Mouse (Mus musculus) urinary bladder, postnatal 0 days (tissue): ENCODE data around the gene Rpl3l. TPM values are rescaled to one million over a fixed set of nuclear protein-coding genes. Genes with fewer than 3 reads are reported as not detected.

Experiments
- polyA plus RNA-seq: library from polyadenylated mRNA; unstranded; fragments of >200 nt; fragmentation: Nextera tagmentation; extraction: Ambion mirVana; gene quantifications from 2 replicates; pipeline ENCODE4 v1.2.1, GENCODE M21; 2015

Gene Rpl3l
- 0.16 and 0.19 TPM in 2 replicates for polyA plus RNA-seq

DNA sequence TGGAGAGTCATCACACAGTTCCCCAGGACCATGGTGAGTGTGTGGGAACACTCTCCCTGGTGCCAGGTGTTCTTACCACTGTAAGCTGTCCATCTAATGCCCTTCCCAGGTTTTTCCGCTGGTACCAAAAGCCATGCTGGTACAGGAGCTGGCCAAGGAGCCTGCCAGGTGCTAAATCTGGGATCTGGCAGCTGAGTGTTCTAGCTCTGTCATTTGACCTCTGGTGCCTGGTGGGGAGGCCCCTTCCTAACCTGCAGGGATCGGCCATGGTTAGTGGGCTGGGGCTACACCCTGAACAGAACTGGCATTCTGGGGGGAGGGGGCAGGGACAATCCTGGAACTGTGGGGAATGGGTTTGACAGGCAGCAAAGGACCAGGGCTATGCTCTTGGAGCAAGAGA, at the start of gene Rpl3l:
Rpl3l (plus strand) TSS at position 203 of the 400 bp plus-strand sequence.

DNA sequence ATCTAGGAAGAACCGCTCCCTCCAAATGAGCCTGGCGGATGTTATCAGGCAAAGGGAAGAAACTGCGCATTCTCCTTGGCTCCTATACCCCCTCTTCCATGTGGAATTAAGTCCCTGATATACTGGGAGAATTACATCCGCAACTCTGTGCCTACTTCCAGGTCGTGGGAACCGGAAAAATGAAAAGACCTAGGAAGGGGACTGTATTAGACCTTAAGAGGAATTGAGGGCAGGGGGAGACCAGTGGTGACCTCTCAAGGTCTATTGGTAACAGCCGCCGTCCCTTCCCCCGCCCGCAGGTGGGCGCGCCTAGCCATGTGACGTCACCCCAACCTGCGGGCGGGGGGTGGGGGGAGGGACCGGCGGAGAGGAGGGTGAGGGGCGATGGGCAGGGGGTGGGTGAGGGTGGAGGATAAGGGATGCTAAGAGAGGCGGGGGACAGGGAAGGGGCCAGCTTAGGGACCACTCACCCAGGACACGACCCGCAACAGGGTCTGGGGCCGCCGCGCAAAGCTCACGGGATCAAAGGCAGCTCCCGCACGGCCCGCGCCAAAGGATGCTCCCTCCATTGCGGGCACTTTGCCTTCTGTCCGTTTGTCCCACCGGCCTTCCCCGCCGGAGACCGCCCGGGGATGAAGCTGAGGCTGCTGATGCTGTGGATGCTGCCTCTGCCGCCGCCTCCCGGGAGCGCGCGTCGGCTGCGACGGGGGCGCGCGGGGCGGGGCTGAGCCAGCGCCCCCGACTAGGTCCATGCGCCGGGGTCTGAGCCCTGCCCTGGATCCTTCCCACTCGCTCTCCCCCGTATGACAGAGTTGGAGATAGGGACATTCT, 38.2 kb upstream of the Rpl3l start, which contains the start of gene Syngr3:
Syngr3 (minus strand) TSS at position 705 of the 831 bp plus-strand sequence.

DNA sequence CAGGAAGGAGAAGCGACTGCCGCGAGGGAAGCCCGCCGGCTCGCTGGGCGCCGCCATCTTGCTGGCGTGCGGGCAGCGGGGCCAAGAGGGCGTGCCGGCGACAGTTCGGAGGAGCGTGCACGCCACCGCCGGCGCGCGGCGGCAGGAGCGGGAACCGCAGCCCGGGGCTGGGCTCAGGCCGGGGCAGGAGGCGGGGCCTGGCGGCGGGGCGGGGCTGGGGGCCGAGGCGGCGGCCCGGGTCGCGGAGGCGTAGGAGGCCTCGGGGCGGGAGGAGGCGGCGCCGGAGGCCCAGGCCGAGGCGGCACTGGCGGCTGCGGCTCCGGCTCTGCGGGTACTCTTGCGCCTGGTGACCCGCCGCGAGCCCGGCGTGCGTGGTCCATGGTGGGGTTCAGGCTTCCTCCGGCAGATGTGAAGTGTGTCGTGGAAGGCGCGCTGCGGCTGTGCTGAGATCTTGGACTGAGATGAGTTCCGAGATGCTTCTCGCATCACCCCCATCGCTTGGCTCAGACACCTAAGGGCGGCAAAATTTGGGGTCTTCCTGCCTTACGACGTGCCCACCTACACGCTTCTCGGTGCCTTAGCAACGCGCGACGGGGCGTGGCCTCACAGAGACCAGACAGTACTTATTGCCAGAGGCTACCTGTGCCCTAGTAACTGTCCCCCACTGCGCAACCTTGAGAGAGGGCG, 31.5 kb upstream of the Rpl3l start, which contains the start of the genes Gfer and Noxo1:
Gfer (minus strand) TSS at position 146 of the 687 bp plus-strand sequence.
Noxo1 (plus strand) TSS at position 224 of the 687 bp plus-strand sequence.

DNA sequence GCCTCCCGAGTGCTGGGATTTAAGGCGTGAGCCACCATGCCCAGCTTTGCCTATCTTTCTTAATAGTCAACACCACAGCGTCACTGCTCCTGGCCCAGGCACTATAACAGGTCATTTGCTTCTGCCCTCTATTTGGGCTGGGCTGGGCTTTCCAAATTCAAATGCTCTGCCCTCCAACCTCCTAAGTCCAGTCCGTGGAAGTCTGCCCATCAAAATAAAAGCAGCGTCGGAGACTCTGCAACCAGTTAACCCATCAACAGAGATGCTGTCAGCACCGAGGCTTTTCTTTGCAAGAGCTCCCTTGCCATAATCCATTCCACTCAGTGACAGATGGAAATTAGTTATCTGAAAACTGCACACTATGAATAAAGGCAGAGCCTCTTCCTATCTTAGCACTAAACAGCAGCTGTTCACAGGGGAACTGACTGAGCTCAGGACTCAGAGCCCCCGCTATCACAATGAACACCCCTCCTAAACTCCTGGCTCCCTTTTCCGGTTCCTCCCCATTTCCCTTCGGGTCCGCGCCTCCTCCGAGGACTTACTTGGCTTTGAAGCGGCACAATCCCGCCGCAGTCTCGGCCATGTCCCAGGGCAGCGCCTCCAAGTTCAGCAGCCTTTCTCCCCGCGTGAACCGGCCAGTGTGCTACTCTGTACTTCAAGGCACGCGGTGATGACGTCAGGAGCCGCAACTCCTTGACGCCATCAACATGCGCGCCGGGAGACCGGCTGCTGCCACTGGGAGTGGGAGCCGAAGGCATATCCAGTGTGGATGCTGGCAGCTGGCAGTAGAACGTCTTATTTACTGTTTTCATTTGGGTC, 20.4 kb upstream of the Rpl3l start, which contains the start of gene Tbl3:
Tbl3 (minus strand) TSS at position 679 of the 819 bp plus-strand sequence.

DNA sequence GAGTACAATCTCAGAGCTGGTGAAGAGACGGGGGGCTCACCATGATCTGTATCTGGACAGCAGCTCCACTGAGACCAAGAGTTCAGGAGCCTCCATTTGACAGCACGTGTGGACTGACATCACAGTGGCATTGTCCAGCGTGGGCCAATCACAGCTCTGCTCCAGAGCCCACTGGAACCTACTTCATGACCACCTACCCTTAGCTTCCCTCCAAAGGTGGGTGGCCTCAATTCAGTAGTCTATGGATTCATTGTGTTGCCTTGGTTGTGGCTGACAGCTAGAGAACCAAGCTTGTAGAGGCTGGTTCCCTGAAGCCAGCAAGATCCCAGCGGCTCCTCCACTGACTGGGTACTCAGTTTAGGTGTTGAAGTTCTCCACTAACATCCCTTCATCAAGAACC, 9.7 kb upstream of the Rpl3l start, which contains the start of the genes Rnf151 and Rps2:
Rnf151 (minus strand) TSS at position 121 of the 400 bp plus-strand sequence.
Rps2 (plus strand) TSS at position 174 of the 400 bp plus-strand sequence.

DNA sequence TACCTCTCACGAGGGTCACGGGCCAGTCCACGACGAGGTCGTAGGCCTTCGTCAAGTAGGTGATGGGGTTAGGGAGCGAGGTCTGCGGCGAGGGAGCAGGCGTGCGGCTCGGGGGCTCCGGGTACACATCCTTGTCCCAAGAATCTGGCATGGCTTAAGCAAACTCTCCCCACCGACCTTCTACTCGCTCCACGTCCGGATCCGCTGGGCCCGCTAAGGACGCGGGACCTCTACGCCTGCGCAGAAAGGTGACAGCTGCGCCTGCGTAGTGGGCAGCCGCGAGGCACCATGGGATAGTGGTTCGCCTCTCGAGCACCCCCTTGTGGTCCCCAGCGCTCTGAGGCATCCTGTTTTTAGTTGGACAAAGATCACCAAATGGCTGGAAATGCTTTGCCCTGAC, 3.4 kb upstream of the Rpl3l start, which contains the start of gene Ndufb10:
Ndufb10 (minus strand) TSS at position 295 of the 400 bp plus-strand sequence.

DNA sequence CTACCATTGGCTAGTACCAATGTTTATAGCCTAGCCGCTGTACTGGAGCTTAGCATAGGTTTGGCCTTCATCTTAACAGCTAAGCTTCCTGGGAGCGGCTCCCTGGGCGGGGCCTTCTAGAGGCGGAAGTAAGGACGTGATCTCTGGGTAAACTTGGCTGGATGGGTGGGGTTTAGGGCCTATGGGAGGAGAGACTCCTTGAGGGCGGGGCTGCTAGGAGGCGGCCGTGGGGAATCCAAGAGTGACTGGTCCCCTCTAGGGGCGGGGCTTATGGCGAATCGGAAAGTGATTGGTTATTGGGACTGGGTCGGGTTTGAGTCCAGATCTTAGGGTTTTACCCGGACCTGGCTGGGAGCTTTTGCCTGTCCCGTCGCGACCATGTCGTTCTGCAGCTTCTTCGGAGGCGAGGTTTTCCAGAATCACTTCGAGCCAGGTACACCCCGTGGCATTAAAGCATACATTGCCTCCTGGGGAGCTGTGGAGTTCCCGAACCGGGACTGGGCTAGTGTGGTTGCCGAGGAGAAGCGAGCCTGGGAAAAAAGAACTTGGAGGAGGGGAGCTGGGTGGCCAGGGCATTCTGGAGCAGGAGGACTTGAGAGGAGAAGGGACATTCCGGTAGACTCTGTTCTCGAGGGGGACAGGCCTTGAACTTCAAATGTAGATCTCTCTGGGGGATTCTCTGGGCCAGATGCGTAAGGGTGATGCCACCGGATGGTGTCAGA, 8.9 kb downstream of the Rpl3l start, which contains the start of gene Msrb1:
Msrb1 (plus strand) TSS at position 313 of the 722 bp plus-strand sequence.

DNA sequence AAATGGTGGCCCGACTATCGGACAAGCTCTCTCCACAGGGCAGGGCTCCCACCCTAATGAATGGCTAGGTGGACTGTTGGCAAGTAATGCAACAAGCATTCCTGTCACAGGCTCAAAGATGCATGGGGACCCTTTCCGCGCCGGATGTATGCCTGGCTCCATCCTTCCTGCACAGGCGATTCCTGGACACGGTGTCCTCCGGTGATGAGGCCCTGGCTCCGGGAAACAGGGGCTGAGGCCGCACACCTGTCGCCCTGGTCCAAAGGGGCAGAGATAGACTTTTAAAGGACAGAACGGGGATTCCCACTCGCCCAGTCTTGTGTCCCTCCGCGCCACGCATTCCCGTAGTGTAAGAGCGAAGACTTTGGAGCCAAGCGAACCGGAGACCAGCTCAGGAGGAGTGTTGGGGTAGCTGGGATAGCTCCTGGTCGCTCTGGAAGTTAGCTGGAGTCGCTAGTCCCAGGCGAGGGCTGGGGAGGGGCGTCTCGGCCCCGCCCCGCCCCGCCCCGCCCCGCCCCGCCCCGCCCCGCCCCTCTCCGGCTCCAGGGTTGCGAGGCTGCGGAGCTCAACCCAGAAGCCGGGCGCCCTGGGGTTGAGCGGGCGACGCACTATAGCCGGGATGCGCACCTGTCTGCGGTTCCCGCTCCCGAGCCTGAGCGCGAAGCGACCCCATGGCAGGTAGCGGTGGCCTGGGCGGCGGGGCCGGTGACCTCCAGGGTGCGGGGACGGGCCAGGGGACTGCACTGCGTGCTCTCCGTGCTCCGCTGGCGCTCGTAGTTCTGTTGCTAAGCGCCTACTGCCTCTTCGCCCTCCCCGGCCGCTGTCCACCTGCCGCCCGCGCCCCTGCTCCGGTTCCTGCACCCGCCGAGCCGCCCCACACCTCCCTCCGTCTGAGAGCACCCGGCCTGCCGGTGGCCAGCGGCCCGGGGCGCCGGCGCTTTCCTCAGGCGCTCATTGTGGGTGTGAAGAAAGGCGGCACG, 25.1 kb downstream of the Rpl3l start, which contains the start of gene Hs3st6:
Hs3st6 (plus strand) TSS at position 574 of the 980 bp plus-strand sequence.

Other genes with a start within 250 kb of the Rpl3l start
- gene Mlst8, start 248.7 kb upstream of the Rpl3l start, polyA plus RNA-seq = 11.2 and 13.5 TPM in 2 replicates
- gene Caskin1, start 239.2 kb upstream of the Rpl3l start, polyA plus RNA-seq = 0.23 and 0.41 TPM in 2 replicates
- gene Traf7, start 199.9 kb upstream of the Rpl3l start, polyA plus RNA-seq = 50.4 and 54.8 TPM in 2 replicates
- gene Rab26, start 193.6 kb upstream of the Rpl3l start, polyA plus RNA-seq = 2.2 and 2.6 TPM in 2 replicates
- gene Pkd1, start 178.0 kb upstream of the Rpl3l start, polyA plus RNA-seq = 28.6 and 36.5 TPM in 2 replicates
- 216 and 218 TPM in 2 replicates for gene Tsc2, start 95.2 kb upstream of the Rpl3l start, polyA plus RNA-seq
- 9.8 and 11.3 TPM in 2 replicates for gene Nthl1, start 95.1 kb upstream of the Rpl3l start, polyA plus RNA-seq
- 33.6 and 38.2 TPM in 2 replicates for gene Slc9a3r2, start 77.5 kb upstream of the Rpl3l start, polyA plus RNA-seq
- gene Npw, start 69.4 kb upstream of the Rpl3l start, polyA plus RNA-seq = not detected in 2 replicates
- gene Zfp598, start 58.1 kb upstream of the Rpl3l start, polyA plus RNA-seq = 10.0 and 11.2 TPM in 2 replicates
- 0.08 and 0.41 TPM in 2 replicates for gene Syngr3, start 37.9 kb upstream of the Rpl3l start, polyA plus RNA-seq
- 28.0 and 29.7 TPM in 2 replicates for gene Gfer, start 31.7 kb upstream of the Rpl3l start, polyA plus RNA-seq
- 1.4 and 2.0 TPM in 2 replicates for gene Noxo1, start 31.6 kb upstream of the Rpl3l start, polyA plus RNA-seq
- gene Tbl3, start 20.2 kb upstream of the Rpl3l start, polyA plus RNA-seq = 31.4 and 34.7 TPM in 2 replicates
- 0.24 TPM in 1 of 2 replicates, not detected in the other for gene Rnf151, start 9.8 kb upstream of the Rpl3l start, polyA plus RNA-seq
- gene Rps2, start 9.7 kb upstream of the Rpl3l start, polyA plus RNA-seq = 1,136 and 1,298 TPM in 2 replicates
- 218 and 232 TPM in 2 replicates for gene Ndufb10, start 3.3 kb upstream of the Rpl3l start, polyA plus RNA-seq
- 203 and 213 TPM in 2 replicates for gene Msrb1, start 8.8 kb downstream of the Rpl3l start, polyA plus RNA-seq
- 0.25 and 0.64 TPM in 2 replicates for gene Hs3st6, start 25.2 kb downstream of the Rpl3l start, polyA plus RNA-seq
- 0.10 TPM in 1 of 2 replicates, not detected in the other for gene Meiob, start 76.5 kb downstream of the Rpl3l start, polyA plus RNA-seq
- 44.1 and 47.3 TPM in 2 replicates for gene Hagh, start 112.3 kb downstream of the Rpl3l start, polyA plus RNA-seq
- gene Fahd1, start 122.5 kb downstream of the Rpl3l start, polyA plus RNA-seq = 16.1 and 17.5 TPM in 2 replicates
- gene Igfals, start 138.2 kb downstream of the Rpl3l start, polyA plus RNA-seq = 0.07 TPM in 1 of 2 replicates, not detected in the other
- gene Nubp2, start 158.5 kb downstream of the Rpl3l start, polyA plus RNA-seq = 31.8 and 37.9 TPM in 2 replicates
- gene Spsb3, start 158.8 kb downstream of the Rpl3l start, polyA plus RNA-seq = 27.7 and 30.1 TPM in 2 replicates
- gene Eme2, start 167.3 kb downstream of the Rpl3l start, polyA plus RNA-seq = 18.3 and 18.8 TPM in 2 replicates
- gene Mrps34, start 167.3 kb downstream of the Rpl3l start, polyA plus RNA-seq = 83.6 and 88.7 TPM in 2 replicates
- gene Nme3, start 168.7 kb downstream of the Rpl3l start, polyA plus RNA-seq = 35.4 and 36.2 TPM in 2 replicates
- gene Mapk8ip3, start 209.2 kb downstream of the Rpl3l start, polyA plus RNA-seq = 12.1 and 13.1 TPM in 2 replicates
- 51.5 and 66.2 TPM in 2 replicates for gene Jpt2, start 232.9 kb downstream of the Rpl3l start, polyA plus RNA-seq